Mouse (Mus musculus): ENCODE data around the gene Popdc2.

Popdc2 gene

GRCm38 (mm10) chr16:38354185-38354913 is 7.7 kb upstream of the Popdc2 start:
- DNase-seq (ENCODE audit: low spot score) = no peak

- DNase-seq (ENCODE audit: low spot score) = no peak
Measured at GRCm38 (mm10) chr16:38358256-38358812, 3.7 kb upstream of the Popdc2 start.

- no peak for DNase-seq (ENCODE audit: low spot score)
Measured at GRCm38 (mm10) chr16:38359241-38359640, 2.8 kb upstream of the Popdc2 start.

- DNase-seq (ENCODE audit: low spot score) = no peak
Measured at GRCm38 (mm10) chr16:38359857-38360256, 2.2 kb upstream of the Popdc2 start.

- DNase-seq (ENCODE audit: low spot score) = no peak
Measured at GRCm38 (mm10) chr16:38360317-38360716, 1.7 kb upstream of the Popdc2 start.

GRCm38 (mm10) chr16:38362493-38363255 is 665 bp downstream of the Popdc2 start:
- DNase-seq (ENCODE audit: low spot score) = no peak

- no peak for DNase-seq (ENCODE audit: low spot score)
Measured at GRCm38 (mm10) chr16:38363256-38363595, 1.2 kb downstream of the Popdc2 start.

GRCm38 (mm10) chr16:38363657-38364056 is 1.6 kb downstream of the Popdc2 start:
- DNase-seq (ENCODE audit: low spot score) = no peak

GRCm38 (mm10) chr16:38365390-38365789 is 3.4 kb downstream of the Popdc2 start:
- DNase-seq (ENCODE audit: low spot score) = no peak

- DNase-seq (ENCODE audit: low spot score) = no peak
Measured at GRCm38 (mm10) chr16:38366231-38366630, 4.2 kb downstream of the Popdc2 start.

GRCm38 (mm10) chr16:38368336-38368735 is 6.3 kb downstream of the Popdc2 start:
- peak; percentile 40 for DNase-seq (ENCODE audit: low spot score)

GRCm38 (mm10) chr16:38369000-38369399 is 7.0 kb downstream of the Popdc2 start:
- no peak for DNase-seq (ENCODE audit: low spot score)

- no peak for DNase-seq (ENCODE audit: low spot score)
Measured at GRCm38 (mm10) chr16:38369431-38369830, 7.4 kb downstream of the Popdc2 start.

GRCm38 (mm10) chr16:38369992-38370484 is 8.0 kb downstream of the Popdc2 start:
- DNase-seq (ENCODE audit: low spot score) = no peak

GRCm38 (mm10) chr16:38370633-38371374 is 8.8 kb downstream of the Popdc2 start:
- DNase-seq (ENCODE audit: low spot score) = peak; percentile 40

- no peak for DNase-seq (ENCODE audit: low spot score)
Measured at GRCm38 (mm10) chr16:38371705-38372296, 9.8 kb downstream of the Popdc2 start.

GRCm38 (mm10) chr16:38372876-38373275 is 10.9 kb downstream of the Popdc2 start:
- no peak for DNase-seq (ENCODE audit: low spot score)

GRCm38 (mm10) chr16:38373439-38373838 is 11.4 kb downstream of the Popdc2 start:
- no peak for DNase-seq (ENCODE audit: low spot score)

GRCm38 (mm10) chr16:38373941-38374340 is 11.9 kb downstream of the Popdc2 start:
- no peak for DNase-seq (ENCODE audit: low spot score)

GRCm38 (mm10) chr16:38374379-38375140 is 12.6 kb downstream of the Popdc2 start:
- DNase-seq (ENCODE audit: low spot score) = no peak

- no peak for DNase-seq (ENCODE audit: low spot score)
Measured at GRCm38 (mm10) chr16:38375182-38375581, 13.2 kb downstream of the Popdc2 start.

All from urinary bladder, postnatal 14 days (tissue).